Mouse (Mus musculus) midbrain, embryonic 16.5 days (tissue): ENCODE results near the gene Slc6a6. TPM values are rescaled to one million over a fixed set of nuclear protein-coding genes. Genes with fewer than 3 reads are reported as not detected.

Experiments
- ATAC-seq: fragments of 200-750 bp; cut with Nextera tagmentation; 2 replicates; pipeline ENCODE4 v1.8.0; 2017; ENCODE audit warnings: moderate TSS enrichment
- H3K27ac ChIP-seq: fragments of 300-500 bp; sonication (generic); 2 replicates; pipeline ENCODE4 v1.5.1; 2014; ENCODE audit warnings: mild to moderate bottlenecking, low read length, mixed read lengths
- H3K27me3 ChIP-seq: fragments of 300-500 bp; sonication (generic); 2 replicates; pipeline ENCODE4 v1.6.1; 2014; ENCODE audit warnings: low read depth, low read length, mixed read lengths; ENCODE audit not compliant: control insufficient read depth, insufficient read depth
- H3K36me3 ChIP-seq: fragments of 300-500 bp; sonication (generic); 2 replicates; pipeline ENCODE4 v1.6.1; 2014; ENCODE audit warnings: mild to moderate bottlenecking, low read length, moderate library complexity, mixed read lengths; ENCODE audit not compliant: control insufficient read depth, insufficient read depth
- H3K4me1 ChIP-seq: fragments of 300-500 bp; sonication (generic); 2 replicates; pipeline ENCODE4 v1.6.1; 2014; ENCODE audit warnings: mild to moderate bottlenecking, low read length, mixed read lengths; ENCODE audit not compliant: control insufficient read depth, insufficient read depth
- H3K4me2 ChIP-seq: fragments of 300-500 bp; sonication (generic); 2 replicates; pipeline ENCODE4 v1.6.1; 2014; ENCODE audit warnings: mild to moderate bottlenecking, low read length, mixed read lengths
- H3K4me3 ChIP-seq: fragments of 300-500 bp; sonication (generic); 2 replicates; pipeline ENCODE4 v1.5.1; 2014; ENCODE audit warnings: low read depth, mild to moderate bottlenecking, low read length, moderate library complexity, mixed read lengths
- H3K9ac ChIP-seq: fragments of 300-500 bp; sonication (generic); 2 replicates; pipeline ENCODE4 v1.6.1; 2014; ENCODE audit warnings: low read depth, low read length, mixed read lengths
- H3K9me3 ChIP-seq: fragments of 300-500 bp; sonication (generic); replicated peaks from 2 replicates; pipeline ENCODE4 v1.6.1; 2014; ENCODE audit warnings: mild to moderate bottlenecking, low read length, mixed read lengths; ENCODE audit not compliant: control insufficient read depth, poor library complexity, severe bottlenecking
- WGBS: fragments of 180-500 bp; shearing (Covaris S2); extraction: QIAGEN DNeasy Blood & Tissue Kit; methylation state at CpG from one replicate; pipeline ENCODE4 v1.1.7; 2014; 5-methylcytosine and 5-hydroxymethylcytosine counted together
- polyA plus RNA-seq: library from polyadenylated mRNA; unstranded; fragments of >200 nt; fragmentation: Nextera tagmentation; extraction: Ambion mirVana; gene quantifications from 2 replicates; pipeline ENCODE4 v1.2.1, GENCODE M21; 2015

Slc6a6 gene
- polyA plus RNA-seq, 1 experiment from 2014 or later = 125 TPM

- H3K9ac ChIP-seq = no peak overlapping the region
- 67% methylated on average over 7 of the region's 7 CpGs for WGBS
- H3K4me2 ChIP-seq = no peak overlapping the region
- ATAC-seq = no peak
- H3K4me3 ChIP-seq = no peak overlapping the region
- H3K4me1 ChIP-seq = peaks cover 44% of the 10 kb centered on the region
- H3K9me3 ChIP-seq = no peaks in the 10 kb centered on the region
- H3K36me3 ChIP-seq = 0 out of 2 replicates have a peak, but pooled peaks cover 3% of the 10 kb centered on the region
- H3K27ac ChIP-seq = no peak overlapping the region
- H3K27me3 ChIP-seq = no peaks in the 10 kb centered on the region
These were observed 6.4 kb downstream of the Slc6a6 start for GRCm38 (mm10) chr6:91690222-91690621.

- no peaks in the 10 kb centered on the region for H3K27me3 ChIP-seq
- ATAC-seq = no peak
- H3K9ac ChIP-seq = no peak overlapping the region
- 95% methylated on average over 7 of the region's 7 CpGs for WGBS
- H3K4me1 ChIP-seq = peaks cover 41% of the 10 kb centered on the region
- H3K4me3 ChIP-seq = no peak overlapping the region
- H3K9me3 ChIP-seq = no peaks in the 10 kb centered on the region
- H3K36me3 ChIP-seq = 0 out of 2 replicates have a peak, but pooled peaks cover 3% of the 10 kb centered on the region
- no peak overlapping the region for H3K4me2 ChIP-seq
- no peak overlapping the region for H3K27ac ChIP-seq
These were observed 6.8 kb downstream of the Slc6a6 start for GRCm38 (mm10) chr6:91690646-91691045.

GRCm38 (mm10) chr6:91691576-91691975 is 7.7 kb downstream of the Slc6a6 start:
- WGBS = 87% methylated on average over 4 of the region's 4 CpGs
- Histone ChIP-seq H3K36me3 (0 out of 2 replicates have a peak, but pooled peaks cover 3% of the 10 kb centered on the region), H3K9ac (no peak overlapping the region), H3K9me3 (no peaks in the 10 kb centered on the region), H3K27ac (no peak overlapping the region), H3K4me1 (peaks cover 32% of the 10 kb centered on the region), H3K27me3 (no peaks in the 10 kb centered on the region), H3K4me2 (no peak overlapping the region), H3K4me3 (no peak overlapping the region)
- no peak for ATAC-seq

- no peak overlapping the region for H3K4me2 ChIP-seq
- no peak for ATAC-seq
- H3K9ac ChIP-seq = no peak overlapping the region
- no peaks in the 10 kb centered on the region for H3K27me3 ChIP-seq
- no peaks in the 10 kb centered on the region for H3K9me3 ChIP-seq
- WGBS = 83% methylated on average over 17 of the region's 17 CpGs
- H3K27ac ChIP-seq = no peak overlapping the region
- peaks cover 16% of the 10 kb centered on the region for H3K4me1 ChIP-seq
- H3K36me3 ChIP-seq = 0 out of 2 replicates have a peak, but pooled peaks cover 3% of the 10 kb centered on the region
- no peak overlapping the region for H3K4me3 ChIP-seq
These were observed 9.5 kb downstream of the Slc6a6 start for GRCm38 (mm10) chr6:91693301-91693886.

GRCm38 (mm10) chr6:91694610-91695009 is 10.8 kb downstream of the Slc6a6 start:
- Histone ChIP-seq H3K4me1 (peaks cover 10% of the 10 kb centered on the region; the same call in 1 of the 2 replicates), H3K9me3 (no peaks in the 10 kb centered on the region), H3K27ac (no peak overlapping the region), H3K36me3 (peaks cover 3% of the 10 kb centered on the region; the same call in 1 of the 2 replicates), H3K9ac (no peak overlapping the region), H3K4me3 (no peak overlapping the region), H3K27me3 (no peaks in the 10 kb centered on the region), H3K4me2 (no peak overlapping the region)
- 37% methylated on average over 7 of the region's 7 CpGs for WGBS
- ATAC-seq = no peak

GRCm38 (mm10) chr6:91698831-91699230 is 15.0 kb downstream of the Slc6a6 start:
- H3K4me3 ChIP-seq = no peak overlapping the region
- WGBS = 61% methylated on average over 1 of the region's 1 CpGs
- no peaks in the 10 kb centered on the region for H3K27me3 ChIP-seq
- no peak for ATAC-seq
- H3K9me3 ChIP-seq = no peaks in the 10 kb centered on the region
- H3K4me1 ChIP-seq = peaks cover 10% of the 10 kb centered on the region; the same call in 1 of the 2 replicates
- no peak overlapping the region for H3K9ac ChIP-seq
- H3K27ac ChIP-seq = no peak overlapping the region
- peaks cover 10% of the 10 kb centered on the region for H3K36me3 ChIP-seq
- H3K4me2 ChIP-seq = no peak overlapping the region

GRCm38 (mm10) chr6:91699482-91700200 is 15.8 kb downstream of the Slc6a6 start:
- H3K27ac ChIP-seq = no peak overlapping the region

GRCm38 (mm10) chr6:91700823-91701621 is 17.2 kb downstream of the Slc6a6 start:
- Histone ChIP-seq H3K4me3 (no peak overlapping the region), H3K9me3 (no peaks in the 10 kb centered on the region), H3K36me3 (peaks cover 15% of the 10 kb centered on the region), H3K4me2 (no peak overlapping the region), H3K4me1 (no peaks in the 10 kb centered on the region), H3K9ac (no peak overlapping the region), H3K27me3 (no peaks in the 10 kb centered on the region), H3K27ac (no peak overlapping the region)
- 79% methylated on average over 11 of the region's 11 CpGs for WGBS
- no peak for ATAC-seq

More at GRCm38 (mm10) chr6:91699482-91700200, 15.8 kb downstream of the Slc6a6 start:
- WGBS = 88% methylated on average over 4 of the region's 4 CpGs
- no peaks in the 10 kb centered on the region for H3K27me3 ChIP-seq
- H3K9me3 ChIP-seq = no peaks in the 10 kb centered on the region
- peaks cover 4% of the 10 kb centered on the region; the same call in 1 of the 2 replicates for H3K4me1 ChIP-seq
- H3K36me3 ChIP-seq = peaks cover 12% of the 10 kb centered on the region
- no peak overlapping the region for H3K9ac ChIP-seq
- no peak overlapping the region for H3K4me2 ChIP-seq
- H3K4me3 ChIP-seq = no peak overlapping the region
- no peak for ATAC-seq
